Mouse (Mus musculus): ENCODE measurements around the gene Ddx19b. TPM values are rescaled to one million over a fixed set of nuclear protein-coding genes. Genes with fewer than 3 reads are reported as not detected.
"Not testable (repeated sequence)": the region's sequence is repeated elsewhere in the genome, so short reads cannot be mapped to it uniquely, and the experiment has no call there.

Ddx19b gene
- not detected in 2 replicates for polyA plus RNA-seq (2012; ENCODE audit: insufficient read depth, insufficient read length, low replicate concordance, missing spikeins)

DNA sequence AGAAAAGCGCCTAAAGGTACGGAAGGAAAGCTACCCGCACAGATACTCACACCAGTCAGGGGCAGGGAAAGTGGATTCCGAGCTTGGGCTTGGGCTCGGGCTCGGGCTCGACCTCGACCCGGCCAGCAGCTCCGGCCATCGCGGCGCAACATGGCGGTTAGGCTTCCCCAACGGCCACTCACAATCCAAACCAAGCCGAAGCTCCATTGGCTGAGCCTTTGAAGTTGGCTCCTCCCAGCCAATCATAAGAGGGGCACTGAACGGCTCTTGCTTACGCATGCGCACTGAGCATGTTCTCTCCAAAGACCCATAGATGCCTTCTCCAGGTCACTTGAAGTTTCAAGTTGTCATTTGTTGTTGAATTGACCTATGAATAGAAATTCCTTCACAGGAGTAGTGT, at the start of gene Ddx19b:
Ddx19b (minus strand) TSS at position 180 of the 400 bp plus-strand sequence.
- Histone ChIP-seq H3K4me3 (ENCODE audit: insufficient read depth, low read depth, low read length) (no peak within 1 kb of the TSS), H3K4me1 (ENCODE audit: control insufficient read depth, insufficient read depth, low read length) (peaks cover 10% of the 10 kb centered on the region; the same call in 1 of the 2 replicates), H3K27ac (ENCODE audit: insufficient read depth, low read depth, low read length) (no peak within 1 kb of the TSS)
- TF ChIP-seq POLR2A (IDR thresholded peaks at IDR 0.05; ENCODE audit: insufficient read depth, low read depth, low read length) (no peak), CTCF (IDR thresholded peaks at IDR 0.05; ENCODE audit: insufficient read depth, low read depth, low read length) (no peak)
- 95% methylated on average over 19 of the region's 19 CpGs for WGBS

DNA sequence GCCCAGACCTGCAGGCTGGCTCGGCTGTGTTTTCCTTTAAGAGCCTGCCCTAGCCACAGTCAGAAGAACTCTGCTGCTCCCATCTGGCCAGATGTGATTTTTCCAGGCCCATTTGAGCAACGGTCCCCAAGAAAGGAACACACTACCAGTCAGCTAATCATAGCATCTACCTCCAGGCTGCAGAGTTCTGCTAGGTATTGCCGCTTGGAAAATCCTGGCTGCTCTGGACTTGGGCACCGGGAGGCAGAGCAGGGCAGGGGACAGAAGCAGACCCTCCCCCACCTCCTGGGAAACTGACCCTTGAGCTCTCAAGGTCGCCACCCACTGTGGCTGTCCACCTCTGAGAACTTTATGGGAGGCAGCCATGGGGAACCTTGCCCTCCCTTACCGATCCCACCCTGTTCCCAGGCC, 48.3 kb upstream of the Ddx19b start:
- TF ChIP-seq CTCF (IDR thresholded peaks at IDR 0.05; ENCODE audit: insufficient read depth, low read depth, low read length) (no peak), POLR2A (IDR thresholded peaks at IDR 0.05; ENCODE audit: insufficient read depth, low read depth, low read length) (no peak)
- WGBS = 43% methylated on average over 6 of the region's 6 CpGs
- Histone ChIP-seq H3K4me1 (ENCODE audit: control insufficient read depth, insufficient read depth, low read length) (peaks cover 13% of the 10 kb centered on the region), H3K4me3 (ENCODE audit: insufficient read depth, low read depth, low read length) (no peak overlapping the region), H3K27ac (ENCODE audit: insufficient read depth, low read depth, low read length) (no peak overlapping the region)

DNA sequence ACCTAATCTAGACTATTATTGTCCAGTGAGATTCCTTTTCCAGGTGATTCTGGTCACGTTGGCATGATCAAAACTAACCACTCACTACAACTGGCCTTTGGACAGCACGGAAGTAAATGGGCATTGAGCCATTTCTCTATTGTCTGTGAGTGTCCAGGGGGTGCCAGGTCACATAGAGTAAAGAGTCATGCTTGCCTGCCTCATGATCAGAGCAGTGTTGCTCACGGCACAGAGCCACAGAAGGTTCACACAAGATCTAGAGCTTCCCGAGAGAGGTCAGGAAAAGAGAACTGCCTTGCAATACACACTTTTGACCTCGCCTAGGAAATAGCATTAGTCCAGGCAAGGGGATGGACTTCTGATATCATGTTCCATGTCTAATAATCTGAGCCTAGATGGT, 47.9 kb upstream of the Ddx19b start:
- Histone ChIP-seq H3K4me1 (ENCODE audit: control insufficient read depth, insufficient read depth, low read length) (peaks cover 13% of the 10 kb centered on the region), H3K4me3 (ENCODE audit: insufficient read depth, low read depth, low read length) (no peak overlapping the region), H3K27ac (ENCODE audit: insufficient read depth, low read depth, low read length) (no peak overlapping the region)
- TF ChIP-seq POLR2A (IDR thresholded peaks at IDR 0.05; ENCODE audit: insufficient read depth, low read depth, low read length) = no peak
- no peak for TF ChIP-seq CTCF (IDR thresholded peaks at IDR 0.05; ENCODE audit: insufficient read depth, low read depth, low read length)
- WGBS = 74% methylated on average over 5 of the region's 5 CpGs

DNA sequence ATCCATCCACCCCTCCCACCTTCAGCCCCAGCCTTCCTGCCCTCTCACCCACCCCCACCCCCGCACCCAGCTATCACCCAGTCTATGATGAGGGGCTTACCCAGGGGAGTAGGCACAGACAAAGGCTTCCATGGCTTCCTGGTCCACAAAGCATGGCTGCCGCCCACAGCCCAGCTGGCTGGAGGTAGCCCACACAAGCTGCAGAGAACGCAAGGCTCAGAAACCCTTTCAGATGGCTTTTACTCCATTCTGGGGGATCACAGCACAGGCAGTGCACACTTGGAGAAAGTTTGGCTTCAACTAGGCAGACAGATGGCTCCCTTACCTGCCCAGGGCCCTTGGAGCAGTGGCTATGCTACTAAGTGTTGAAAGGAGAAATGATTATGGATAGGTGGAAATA, 44.4 kb upstream of the Ddx19b start:
- no peak overlapping the region for H3K4me3 ChIP-seq (ENCODE audit: insufficient read depth, low read depth, low read length)
- H3K4me1 ChIP-seq (ENCODE audit: control insufficient read depth, insufficient read depth, low read length) = peaks cover 7% of the 10 kb centered on the region
- no peak overlapping the region for H3K27ac ChIP-seq (ENCODE audit: insufficient read depth, low read depth, low read length)
- WGBS = 64% methylated on average over 3 of the region's 3 CpGs
- TF ChIP-seq CTCF (IDR thresholded peaks at IDR 0.05; ENCODE audit: insufficient read depth, low read depth, low read length) (no peak), POLR2A (IDR thresholded peaks at IDR 0.05; ENCODE audit: insufficient read depth, low read depth, low read length) (no peak)

DNA sequence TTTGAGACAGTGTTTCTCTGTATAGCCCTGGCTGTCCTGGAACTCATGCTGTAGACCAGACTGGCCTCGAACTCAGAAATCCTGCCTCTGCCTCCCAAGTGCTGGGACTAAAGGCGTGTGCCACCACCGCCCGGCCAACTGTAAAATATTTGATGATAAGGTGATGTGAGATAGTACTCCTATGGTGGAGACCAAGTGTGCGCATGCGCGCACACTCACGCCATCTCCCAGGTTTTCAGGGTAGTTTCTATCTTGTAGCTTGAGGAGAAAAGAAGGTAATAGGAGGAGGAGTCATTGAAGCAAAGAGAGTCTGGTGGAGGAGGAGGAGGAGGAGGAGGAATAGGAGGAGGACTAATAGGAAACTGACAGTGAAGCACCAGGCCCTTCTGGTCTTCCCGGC, 37.1 kb upstream of the Ddx19b start:
- not testable (repeated sequence) for H3K4me3 ChIP-seq (ENCODE audit: insufficient read depth, low read depth, low read length); H3K4me1 ChIP-seq (ENCODE audit: control insufficient read depth, insufficient read depth, low read length); H3K27ac ChIP-seq (ENCODE audit: insufficient read depth, low read depth, low read length)
- 97% methylated on average over 9 of the region's 9 CpGs for WGBS

DNA sequence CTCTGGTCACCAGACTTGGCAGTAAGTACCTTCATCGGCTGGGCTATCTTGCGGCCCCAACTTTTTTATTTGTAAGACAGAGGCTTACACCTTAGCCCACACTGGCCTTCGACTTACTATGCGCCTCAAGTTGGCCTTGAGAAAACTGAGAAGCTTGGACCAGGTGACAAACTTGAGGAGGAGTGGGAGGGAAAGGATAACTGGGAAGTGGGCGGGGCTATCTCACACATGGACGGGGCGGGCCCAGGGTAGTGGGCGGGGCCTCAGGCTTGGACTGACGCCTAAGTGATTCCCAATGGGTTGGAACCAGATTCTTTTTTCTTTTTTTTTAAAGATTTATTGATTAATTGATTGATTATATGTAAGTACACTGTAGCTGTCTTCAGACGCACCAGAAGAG, 35.9 kb upstream of the Ddx19b start:
- WGBS = 41% methylated on average over 10 of the region's 10 CpGs
- Histone ChIP-seq H3K4me1 (ENCODE audit: control insufficient read depth, insufficient read depth, low read length) (no peaks in the 10 kb centered on the region), H3K27ac (ENCODE audit: insufficient read depth, low read depth, low read length) (no peak overlapping the region), H3K4me3 (ENCODE audit: insufficient read depth, low read depth, low read length) (no peak overlapping the region)
- TF ChIP-seq POLR2A (IDR thresholded peaks at IDR 0.05; ENCODE audit: insufficient read depth, low read depth, low read length) (no peak), CTCF (IDR thresholded peaks at IDR 0.05; ENCODE audit: insufficient read depth, low read depth, low read length) (no peak)

DNA sequence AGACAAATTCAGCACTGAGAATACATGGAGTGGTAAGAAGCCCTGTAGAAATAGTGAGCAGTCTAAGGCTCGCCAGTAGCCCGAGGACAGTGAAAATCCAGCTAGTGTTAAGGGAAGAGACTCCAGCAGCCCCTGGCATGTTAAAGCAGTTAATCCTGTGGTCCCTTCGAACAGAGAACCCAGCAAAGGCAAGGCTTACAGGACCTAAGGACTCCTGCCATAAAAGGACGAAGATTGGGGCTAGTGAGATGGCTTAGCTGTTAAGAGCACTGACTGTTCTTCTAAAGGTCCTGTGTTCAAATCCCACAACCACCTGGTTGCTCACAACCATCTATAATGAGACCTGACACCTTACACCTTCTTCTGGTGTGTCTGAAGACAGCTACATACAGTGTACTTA, 34.8 kb upstream of the Ddx19b start:
- Histone ChIP-seq H3K27ac (ENCODE audit: insufficient read depth, low read depth, low read length) (no peak overlapping the region), H3K4me3 (ENCODE audit: insufficient read depth, low read depth, low read length) (no peak overlapping the region), H3K4me1 (ENCODE audit: control insufficient read depth, insufficient read depth, low read length) (0 out of 2 replicates have a peak, but pooled peaks cover 4% of the 10 kb centered on the region)
- no peak for TF ChIP-seq POLR2A (IDR thresholded peaks at IDR 0.05; ENCODE audit: insufficient read depth, low read depth, low read length)
- TF ChIP-seq CTCF (IDR thresholded peaks at IDR 0.05; ENCODE audit: insufficient read depth, low read depth, low read length) = no peak
- 71% methylated on average over 4 of the region's 4 CpGs for WGBS

DNA sequence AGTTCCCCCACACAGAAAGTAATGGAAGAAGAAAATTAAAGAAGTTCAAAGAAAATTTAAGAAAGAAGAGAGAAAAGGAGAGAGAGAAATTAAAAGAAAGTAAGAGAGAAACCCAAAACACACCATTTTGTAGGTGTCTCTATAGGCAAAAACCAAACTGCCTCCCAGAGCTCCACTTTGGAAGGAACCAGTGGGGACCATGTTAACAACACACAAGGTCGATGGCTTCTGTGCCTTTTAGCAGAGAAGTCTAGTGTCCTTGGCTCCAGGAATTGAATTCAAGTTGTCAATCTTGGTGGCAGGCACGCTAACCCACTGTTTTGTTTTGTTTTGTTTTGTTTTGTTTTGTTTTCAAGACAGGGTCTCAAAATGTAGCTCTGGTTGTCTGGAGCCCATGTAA, 31.3 kb upstream of the Ddx19b start:
- WGBS = 43% methylated on average over 2 of the region's 2 CpGs
- TF ChIP-seq CTCF (IDR thresholded peaks at IDR 0.05; ENCODE audit: insufficient read depth, low read depth, low read length) (no peak), POLR2A (IDR thresholded peaks at IDR 0.05; ENCODE audit: insufficient read depth, low read depth, low read length) (no peak)
- peaks cover 7% of the 10 kb centered on the region; the same call in 1 of the 2 replicates for H3K4me1 ChIP-seq (ENCODE audit: control insufficient read depth, insufficient read depth, low read length)
- no peak overlapping the region for H3K4me3 ChIP-seq (ENCODE audit: insufficient read depth, low read depth, low read length)
- H3K27ac ChIP-seq (ENCODE audit: insufficient read depth, low read depth, low read length) = no peak overlapping the region

DNA sequence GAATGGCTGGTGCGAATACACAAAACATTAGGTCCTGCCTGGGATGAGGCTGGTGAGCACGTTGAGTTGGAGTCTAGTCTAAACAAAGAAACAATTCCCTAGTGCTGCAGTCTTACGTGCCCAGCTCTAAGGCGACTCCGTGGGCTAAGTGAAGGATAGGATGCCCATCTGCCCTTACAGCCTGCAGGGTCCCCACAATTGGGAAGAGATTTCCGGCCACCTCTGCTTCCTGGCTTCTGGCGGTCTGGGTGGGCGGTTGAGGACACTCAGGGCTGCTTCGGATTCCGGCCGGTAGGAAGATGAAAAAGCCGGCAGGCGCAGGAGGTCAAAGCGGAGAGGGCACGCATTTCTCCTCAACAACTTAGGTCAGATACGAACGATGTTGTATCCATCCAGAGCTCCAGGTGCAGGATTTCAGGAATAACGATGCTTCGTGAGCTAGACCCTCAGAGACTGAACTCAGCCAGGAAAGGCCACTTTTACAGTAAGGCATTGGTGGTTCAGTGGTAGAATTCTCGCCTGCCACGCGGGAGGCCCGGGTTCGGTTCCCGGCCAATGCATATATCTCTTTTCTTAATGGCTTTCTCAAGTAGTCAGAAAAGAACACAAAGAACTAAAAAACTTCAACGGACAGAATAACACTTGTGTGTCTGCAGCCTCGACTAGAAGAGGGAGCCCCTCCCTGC, 30.7 kb upstream of the Ddx19b start:
- peak overlapping the region; percentile 43; the same call in 1 of the 2 replicates for H3K27ac ChIP-seq (ENCODE audit: insufficient read depth, low read depth, low read length)
- WGBS = under 1% methylated on average over 27 of the region's 27 CpGs
- peak overlapping the region; percentile 79 for H3K4me3 ChIP-seq (ENCODE audit: insufficient read depth, low read depth, low read length)
- peaks cover 7% of the 10 kb centered on the region for H3K4me1 ChIP-seq (ENCODE audit: control insufficient read depth, insufficient read depth, low read length)
- TF ChIP-seq CTCF (IDR thresholded peaks at IDR 0.05; ENCODE audit: insufficient read depth, low read depth, low read length) (no peak), POLR2A (IDR thresholded peaks at IDR 0.05; ENCODE audit: insufficient read depth, low read depth, low read length) (no peak)
